Mouse (Mus musculus): Measurements from ENCODE around the gene Mei1.
A peak's percentile ranks its signal among the peaks of the same experiment; 100 is the strongest.
"Not testable (repeated sequence)": the region's sequence is repeated elsewhere in the genome, so short reads cannot be mapped to it uniquely, and the experiment has no call there.

Mei1 gene

GRCm38 (mm10) chr15:82085606-82086005 lies 15.8 kb downstream of the Mei1 start:
- peak; percentile 40 to 44 for DNase-seq (ENCODE audit: low spot score in 2 of 2)

- DNase-seq (ENCODE audit: low spot score in 2 of 2): peak; percentile 41 to 61
Measured at GRCm38 (mm10) chr15:82086131-82086530, 16.3 kb downstream of the Mei1 start.

GRCm38 (mm10) chr15:82087266-82087665 lies 17.5 kb downstream of the Mei1 start:
- DNase-seq (ENCODE audit: low spot score in 2 of 2): peak in 1 of 2 experiments; percentile 23

GRCm38 (mm10) chr15:82091061-82091460 lies 21.3 kb downstream of the Mei1 start:
- DNase-seq (ENCODE audit: low spot score in 2 of 2): no peak

GRCm38 (mm10) chr15:82106953-82107555 lies 37.3 kb downstream of the Mei1 start:
- DNase-seq (ENCODE audit: low spot score in 2 of 2): peak; percentile 47 to 56

- no peak for DNase-seq (ENCODE audit: low spot score in 2 of 2)
Measured at GRCm38 (mm10) chr15:82120544-82120943, 50.7 kb downstream of the Mei1 start.

GRCm38 (mm10) chr15:82126690-82127089 lies 56.9 kb downstream of the Mei1 start:
- not testable (repeated sequence) for DNase-seq (ENCODE audit: low spot score in 2 of 2)

- DNase-seq (ENCODE audit: low spot score in 2 of 2): peak; percentile 95 to 97
Measured at GRCm38 (mm10) chr15:82127426-82128374, 57.9 kb downstream of the Mei1 start, which contains the start of gene Ccdc134. Ccdc134 (plus strand) TSS chr15:82127922.

GRCm38 (mm10) chr15:82128398-82128797 lies 58.6 kb downstream of the Mei1 start:
- DNase-seq (ENCODE audit: low spot score in 2 of 2): no peak

- no peak for DNase-seq (ENCODE audit: low spot score in 2 of 2)
Measured at GRCm38 (mm10) chr15:82130599-82130998, 60.8 kb downstream of the Mei1 start.

- DNase-seq (ENCODE audit: low spot score in 2 of 2): peak; percentile 53 to 64
Measured at GRCm38 (mm10) chr15:82135372-82135771, 65.6 kb downstream of the Mei1 start.

GRCm38 (mm10) chr15:82138565-82138964 lies 68.8 kb downstream of the Mei1 start:
- peak; percentile 46 to 67 for DNase-seq (ENCODE audit: low spot score in 2 of 2)

- no peak for DNase-seq (ENCODE audit: low spot score in 2 of 2)
Measured at GRCm38 (mm10) chr15:82139196-82139595, 69.4 kb downstream of the Mei1 start.

GRCm38 (mm10) chr15:82140355-82140754 lies 70.6 kb downstream of the Mei1 start:
- DNase-seq (ENCODE audit: low spot score in 2 of 2): no peak

GRCm38 (mm10) chr15:82144157-82144556 lies 74.4 kb downstream of the Mei1 start:
- DNase-seq (ENCODE audit: low spot score in 2 of 2): no peak

- no peak for DNase-seq (ENCODE audit: low spot score in 2 of 2)
Measured at GRCm38 (mm10) chr15:82145408-82145807, 75.6 kb downstream of the Mei1 start.

GRCm38 (mm10) chr15:82145851-82146769 lies 76.3 kb downstream of the Mei1 start:
- DNase-seq (ENCODE audit: low spot score in 2 of 2): no peak

- DNase-seq (ENCODE audit: low spot score in 2 of 2): peak; percentile 99
Measured at GRCm38 (mm10) chr15:82146770-82147610, 77.2 kb downstream of the Mei1 start, which contains the start of gene Srebf2. Srebf2 (plus strand) TSS chr15:82147181.

- peak; percentile 56 to 69 for DNase-seq (ENCODE audit: low spot score in 2 of 2)
Measured at GRCm38 (mm10) chr15:82147611-82148111, 77.9 kb downstream of the Mei1 start.

- no peak for DNase-seq (ENCODE audit: low spot score in 2 of 2)
Measured at GRCm38 (mm10) chr15:82148510-82148911, 78.7 kb downstream of the Mei1 start.
